In genomic region chr17:47009898-47010721, GRCm38 (mm10) we compare ENCODE assay signal across 8 mouse cellular contexts. TPM values are rescaled to one million over a fixed set of nuclear protein-coding genes. Genes with fewer than 3 reads are reported as not detected.
DNase-seq lines count a peak whose midpoint lies in the region; ATAC-seq lines count a peak whose summit lies in the region.

Gene Ubr2 (minus strand): TSS chr17:47010556.

- H3K9ac ChIP-seq in hindbrain, embryonic 14.5 days = peak within 1 kb of the TSS; percentile 89

- peaks cover 8% of the 10 kb centered on the region; the same call in 1 of the 2 replicates for H3K36me3 ChIP-seq in hindbrain, embryonic 14.5 days (replicated peaks; ENCODE audit: control insufficient read depth, insufficient read depth)

- H3K4me3 ChIP-seq in hindbrain, embryonic 14.5 days (replicated peaks; ENCODE audit: low read length) = peak within 1 kb of the TSS; percentile 81

- ATAC-seq in hindbrain, embryonic 14.5 days (ENCODE audit: low FRiP score) = peak; percentile 95

- no peaks in the 10 kb centered on the region for H3K9me3 ChIP-seq in hindbrain, embryonic 14.5 days (ENCODE audit: control insufficient read depth, low read length)

- peak within 1 kb of the TSS; percentile 89 for H3K27ac ChIP-seq in hindbrain, embryonic 14.5 days

- under 1% methylated on average over 76 of the region's 77 CpGs for WGBS in hindbrain, embryonic 14.5 days

- H3K4me2 ChIP-seq in hindbrain, embryonic 14.5 days (replicated peaks) = peak within 1 kb of the TSS; percentile 84

- peaks cover 17% of the 10 kb centered on the region for H3K4me1 ChIP-seq in hindbrain, embryonic 14.5 days (replicated peaks; ENCODE audit: control insufficient read depth, insufficient read depth, low read length)

- peak; percentile 99 for DNase-seq in R1 (ENCODE audit: low read depth, low spot score)
- DNase-seq in cerebellum, postnatal 25 days = peak; percentile 94 to 95
- DNase-seq in frontal cortex, postnatal 25 days (ENCODE audit: low spot score in 2 of 2) = peak; percentile 74 to 85
- peak; percentile 92 for DNase-seq in hindbrain, embryonic 14.5 days (ENCODE audit: low spot score)
- DNase-seq in layer of hippocampus, postnatal 36 days = peak; percentile 94
- peak; percentile 96 for DNase-seq in lung, postnatal 36 days
- peak; percentile 98 for DNase-seq in retina, postnatal 1 day
- DNase-seq in urinary bladder, adult 18-20 months (ENCODE audit: low spot score in 2 of 2) = peak; percentile 83 to 90

- no peaks in the 10 kb centered on the region for H3K27me3 ChIP-seq in hindbrain, embryonic 14.5 days (ENCODE audit: control insufficient read depth, insufficient read depth, low read length)

RNA-seq across cellular contexts. Expression of gene Ubr2, which starts in this region (rescaled TPM):
- polyA plus RNA-seq in hindbrain, embryonic 14.5 days (2014; fragmentation: Nextera tagmentation; extraction: Ambion mirVana) = 22.5 and 22.9 TPM in 2 replicates
- 10 to 100 TPM; 59.3 to 64.2 TPM for total RNA-seq in layer of hippocampus, postnatal 36 days (2021)

Comparison
In these comparisons a context has a peak if more than half of its experiments do, and no peak if none do; other contexts are left out.
1. Peak in every context shown above with its lines: DNase-seq, ATAC-seq, H3K4me3 ChIP-seq and H3K27ac ChIP-seq.